ENCODE assay signal across 11 mouse cellular contexts in genomic region chr2:163252645-163253044, GRCm38 (mm10). TPM values are rescaled to one million over a fixed set of nuclear protein-coding genes. Genes with fewer than 3 reads are reported as not detected.
A peak's percentile ranks its signal among the peaks of the same experiment; 100 is the strongest.
DNase-seq lines count a peak whose midpoint lies in the region; ATAC-seq and TF ChIP-seq lines count a peak whose summit lies in the region.
"Had no signal": no experiment of that assay in that cellular context is flagged by ENCODE, and none has a peak within 500 bp of the region (broad histone marks: within the 10 kb centered on the region; RNA-seq: fewer than 3 reads in every experiment).

No protein-coding gene starts in this region.

- no peak for ATAC-seq in forebrain, embryonic 13.5 days
- no peak for ATAC-seq in lung, embryonic 14.5 days (ENCODE audit: insufficient read depth)
- no peak for ATAC-seq in midbrain, embryonic 15.5 days (replicated peaks)

- 89% methylated on average over 2 of the region's 2 CpGs for WGBS in forebrain, embryonic 13.5 days
- 97% methylated on average over 2 of the region's 2 CpGs for WGBS in forebrain, embryonic 10.5 days
- 78% methylated on average over 2 of the region's 2 CpGs for WGBS in lung, embryonic 14.5 days
- WGBS in lung, adult 2 months = 98% methylated on average over 2 of the region's 2 CpGs
- 95% methylated on average over 2 of the region's 2 CpGs for WGBS in midbrain, embryonic 15.5 days

- no peak for TF ChIP-seq POLR2A in lung, adult 2 months (IDR thresholded peaks at IDR 0.05; ENCODE audit: borderline replicate concordance, extremely low read depth, low read depth, low read length)
- TF ChIP-seq POLR2A in bone marrow macrophage, adult 2 months (IDR thresholded peaks at IDR 0.05; ENCODE audit: borderline replicate concordance, low read depth, low read length) = no peak

- peaks cover 18% of the 10 kb centered on the region for H3K4me1 ChIP-seq in forebrain, embryonic 13.5 days
- H3K4me1 ChIP-seq in forebrain, embryonic 10.5 days = peaks cover 4% of the 10 kb centered on the region; the same call in 1 of the 2 replicates
- H3K4me1 ChIP-seq in lung, embryonic 14.5 days (ENCODE audit: insufficient read depth) = peaks cover 11% of the 10 kb centered on the region; the same call in 1 of the 2 replicates
- peaks cover 5% of the 10 kb centered on the region; the same call in 1 of the 2 replicates for H3K4me1 ChIP-seq in lung, adult 2 months (ENCODE audit: control insufficient read depth, insufficient read depth, low read length)
- H3K4me1 ChIP-seq in bone marrow macrophage, adult 2 months (ENCODE audit: control insufficient read depth, insufficient read depth, low read length) = peaks cover 28% of the 10 kb centered on the region
- H3K4me1 ChIP-seq in midbrain, embryonic 15.5 days = peaks cover 18% of the 10 kb centered on the region

- H3K4me2 ChIP-seq in forebrain, embryonic 13.5 days = no peak overlapping the region
- no peak overlapping the region for H3K4me2 ChIP-seq in lung, embryonic 14.5 days
- H3K4me2 ChIP-seq in midbrain, embryonic 15.5 days = no peak overlapping the region

- H3K36me3 ChIP-seq in forebrain, embryonic 13.5 days (ENCODE audit: poor library complexity, severe bottlenecking) = no peaks in the 10 kb centered on the region
- H3K36me3 ChIP-seq in forebrain, embryonic 10.5 days (replicated peaks) = peaks cover 27% of the 10 kb centered on the region
- no peaks in the 10 kb centered on the region for H3K36me3 ChIP-seq in lung, embryonic 14.5 days (ENCODE audit: insufficient read depth)
- H3K36me3 ChIP-seq in midbrain, embryonic 15.5 days (replicated peaks) = no peaks in the 10 kb centered on the region

- H3K9ac ChIP-seq in forebrain, embryonic 13.5 days = no peak overlapping the region
- H3K9ac ChIP-seq in lung, embryonic 14.5 days = no peak overlapping the region
- no peak overlapping the region for H3K9ac ChIP-seq in midbrain, embryonic 15.5 days

- no peaks in the 10 kb centered on the region for H3K9me3 ChIP-seq in forebrain, embryonic 13.5 days (replicated peaks)
- H3K9me3 ChIP-seq in forebrain, embryonic 10.5 days = no peaks in the 10 kb centered on the region
- H3K9me3 ChIP-seq in lung, embryonic 14.5 days (ENCODE audit: low read depth, low read length) = no peaks in the 10 kb centered on the region
- no peaks in the 10 kb centered on the region for H3K9me3 ChIP-seq in midbrain, embryonic 15.5 days

- no peak overlapping the region for H3K4me3 ChIP-seq in forebrain, embryonic 13.5 days
- H3K4me3 ChIP-seq in forebrain, embryonic 10.5 days = no peak overlapping the region
- H3K4me3 ChIP-seq in lung, embryonic 14.5 days (ENCODE audit: low read depth, low read length) = no peak overlapping the region
- no peak overlapping the region for H3K4me3 ChIP-seq in lung, adult 2 months (replicated peaks; ENCODE audit: extremely low read depth, low read depth, low read length)
- no peak overlapping the region for H3K4me3 ChIP-seq in bone marrow macrophage, adult 2 months (ENCODE audit: insufficient read depth, low read length)
- H3K4me3 ChIP-seq in midbrain, embryonic 15.5 days = no peak overlapping the region

- peak overlapping the region; percentile 46; the same call in 1 of the 2 replicates for H3K27ac ChIP-seq in forebrain, embryonic 13.5 days
- no peak overlapping the region for H3K27ac ChIP-seq in forebrain, embryonic 10.5 days
- no peak overlapping the region for H3K27ac ChIP-seq in lung, embryonic 14.5 days (ENCODE audit: low read depth)
- H3K27ac ChIP-seq in bone marrow macrophage, adult 2 months (ENCODE audit: insufficient read depth, low read depth, low read length) = peak overlapping the region; percentile 70
- peak overlapping the region; percentile 78 for H3K27ac ChIP-seq in midbrain, embryonic 15.5 days

- TF ChIP-seq CTCF in lung, embryonic 14.5 days (IDR thresholded peaks at IDR 0.05; ENCODE audit: low read depth) = peak; percentile 45
- no peak for TF ChIP-seq CTCF in lung, adult 2 months (IDR thresholded peaks at IDR 0.05; ENCODE audit: insufficient read depth, low read length)
- no peak for TF ChIP-seq CTCF in bone marrow macrophage, adult 2 months (IDR thresholded peaks at IDR 0.05; ENCODE audit: low read depth, low read length)

- H3K27me3 ChIP-seq in forebrain, embryonic 13.5 days = no peaks in the 10 kb centered on the region
- H3K27me3 ChIP-seq in forebrain, embryonic 10.5 days (ENCODE audit: poor library complexity, severe bottlenecking) = no peaks in the 10 kb centered on the region
- H3K27me3 ChIP-seq in lung, embryonic 14.5 days (ENCODE audit: insufficient read depth, low read length) = no peaks in the 10 kb centered on the region
- H3K27me3 ChIP-seq in midbrain, embryonic 15.5 days (replicated peaks) = no peaks in the 10 kb centered on the region

- DNase-seq in forebrain, embryonic 10.5 days (ENCODE audit: extremely low spot score, low spot score) = no peak
- DNase-seq in lung, embryonic 14.5 days = peak; percentile 40
- DNase-seq in lung, adult 2 months = no peak
- no peak for DNase-seq in urinary bladder, postnatal 25 days (ENCODE audit: low spot score)
- DNase-seq in cerebellum, adult 8-10 months = no peak
- DNase-seq: adrenal gland, postnatal 25 days; heart, postnatal 4 days; lung, adult 18-20 months had no signal

RNA-seq across cellular contexts. Expression of gene Tox2, which starts 49.7 kb away (rescaled TPM):
- polyA plus RNA-seq in forebrain, embryonic 13.5 days (2015; fragmentation: Nextera tagmentation; extraction: Ambion mirVana) = 17.9 and 20.6 TPM in 2 replicates
- polyA plus RNA-seq in forebrain, embryonic 10.5 days (2016; fragmentation: Nextera tagmentation; extraction: Ambion mirVana) = 26.6 and 37.1 TPM in 2 replicates
- polyA plus RNA-seq in lung, embryonic 14.5 days (2014; fragmentation: Nextera tagmentation; extraction: Ambion mirVana) = 4.3 and 4.6 TPM in 2 replicates
- 34.2 and 58.0 TPM in 2 replicates for polyA plus RNA-seq in lung, adult 2 months (2012; rRNA removed)
- polyA plus RNA-seq in bone marrow macrophage, adult 2 months (2012; ENCODE audit: insufficient read depth, insufficient read length, missing spikeins) = 3.1 and 3.2 TPM in 2 replicates
- polyA plus RNA-seq in midbrain, embryonic 15.5 days (2015; fragmentation: Nextera tagmentation; extraction: Ambion mirVana) = 47.4 and 55.1 TPM in 2 replicates

Comparison
In these comparisons a context has a peak if more than half of its experiments do, and no peak if none do; other contexts are left out.
1. H3K27ac ChIP-seq: peak in forebrain, embryonic 13.5 days (single experiment), bone marrow macrophage, adult 2 months (single experiment) and midbrain, embryonic 15.5 days (single experiment); none in forebrain, embryonic 10.5 days (single experiment) and lung, embryonic 14.5 days (single experiment).